Comparison of ENCODE assay signal across 18 mouse cellular contexts in the genomic region with DNA sequence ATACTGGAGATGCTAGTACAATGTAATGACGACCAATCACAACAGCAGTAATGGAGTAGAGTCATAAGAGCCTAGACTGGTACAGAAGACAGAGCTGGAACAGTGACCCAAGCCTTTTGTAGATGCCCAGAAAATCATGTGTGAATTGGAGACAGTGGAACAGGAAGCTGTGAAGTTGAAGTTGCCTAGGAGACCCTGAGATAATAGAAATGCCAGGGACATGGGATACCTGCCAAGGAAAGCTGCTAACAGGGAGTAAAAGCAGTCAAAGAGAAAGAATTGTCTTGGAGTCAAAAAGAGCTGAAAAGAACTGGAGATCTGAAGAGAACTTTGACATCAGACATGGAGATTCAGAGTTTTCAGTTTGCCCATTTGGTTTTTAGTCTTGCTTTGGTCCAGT.
DNase-seq lines count a peak whose midpoint lies in the region; ATAC-seq and TF ChIP-seq lines count a peak whose summit lies in the region.
"Had no signal": no experiment of that assay in that cellular context is flagged by ENCODE, and none has a peak within 500 bp of the region (broad histone marks: within the 10 kb centered on the region; RNA-seq: fewer than 3 reads in every experiment).

No protein-coding gene starts in this region.

- H3K4me1 ChIP-seq in forebrain, postnatal 0 days (ENCODE audit: insufficient read depth), result no peaks in the 10 kb centered on the region
- H3K4me1 ChIP-seq in forebrain, embryonic 12.5 days, result no peaks in the 10 kb centered on the region
- H3K4me1 ChIP-seq in thymus, adult 2 months (replicated peaks; ENCODE audit: control insufficient read depth, insufficient read depth, low read length), result no peaks in the 10 kb centered on the region
- H3K4me1 ChIP-seq: embryonic facial prominence, embryonic 10.5 days; heart, embryonic 15.5 days had no signal

- H3K27ac ChIP-seq in forebrain, postnatal 0 days (ENCODE audit: low read depth, low read length), result no peak overlapping the region
- no peak overlapping the region for H3K27ac ChIP-seq in forebrain, embryonic 12.5 days
- H3K27ac ChIP-seq in thymus, adult 2 months (ENCODE audit: control insufficient read depth, insufficient read depth, low read length), result no peak overlapping the region
- H3K27ac ChIP-seq: embryonic facial prominence, embryonic 10.5 days; heart, adult 2 months; heart, embryonic 15.5 days had no signal

- H3K27me3 ChIP-seq in forebrain, postnatal 0 days (ENCODE audit: insufficient read depth, low read length), result no peaks in the 10 kb centered on the region
- no peaks in the 10 kb centered on the region for H3K27me3 ChIP-seq in forebrain, embryonic 12.5 days
- no peaks in the 10 kb centered on the region for H3K27me3 ChIP-seq in thymus, adult 2 months (ENCODE audit: control insufficient read depth, insufficient read depth, low read length)
- H3K27me3 ChIP-seq: heart, embryonic 15.5 days had no signal

- no peak overlapping the region for H3K4me2 ChIP-seq in forebrain, postnatal 0 days (ENCODE audit: low read depth)
- no peak overlapping the region for H3K4me2 ChIP-seq in forebrain, embryonic 12.5 days
- H3K4me2 ChIP-seq: heart, embryonic 11.5 days; heart, embryonic 15.5 days had no signal

- TF ChIP-seq POLR2A in thymus, adult 2 months (IDR thresholded peaks at IDR 0.05; ENCODE audit: control insufficient read depth, extremely low read depth, insufficient read depth, low read length, poor library complexity), result no peak

- 50% methylated on average over 1 of the region's 1 CpGs for WGBS in forebrain, postnatal 0 days
- WGBS in forebrain, embryonic 12.5 days, result 84% methylated on average over 1 of the region's 1 CpGs
- WGBS in thymus, adult 2 months, result 78% methylated on average over 1 of the region's 1 CpGs

- no peak overlapping the region for H3K9ac ChIP-seq in forebrain, postnatal 0 days
- H3K9ac ChIP-seq in forebrain, embryonic 12.5 days, result no peak overlapping the region
- H3K9ac ChIP-seq: heart, embryonic 15.5 days had no signal

- H3K9me3 ChIP-seq in forebrain, postnatal 0 days (ENCODE audit: low read length), result no peaks in the 10 kb centered on the region
- no peaks in the 10 kb centered on the region for H3K9me3 ChIP-seq in forebrain, embryonic 12.5 days
- H3K9me3 ChIP-seq: embryonic facial prominence, embryonic 10.5 days; heart, embryonic 15.5 days had no signal

- no peak for TF ChIP-seq CTCF in forebrain, postnatal 0 days (IDR thresholded peaks at IDR 0.05; ENCODE audit: low read depth)
- TF ChIP-seq CTCF in thymus, adult 2 months (IDR thresholded peaks at IDR 0.05; ENCODE audit: borderline replicate concordance, control insufficient read depth, extremely low read depth, insufficient read depth, low read length, poor library complexity), result no peak

- no peaks in the 10 kb centered on the region for H3K36me3 ChIP-seq in forebrain, postnatal 0 days (ENCODE audit: insufficient read depth)
- H3K36me3 ChIP-seq in forebrain, embryonic 12.5 days (replicated peaks), result no peaks in the 10 kb centered on the region
- H3K36me3 ChIP-seq in thymus, adult 2 months (ENCODE audit: control insufficient read depth, insufficient read depth, low read length), result no peaks in the 10 kb centered on the region
- H3K36me3 ChIP-seq: embryonic facial prominence, embryonic 10.5 days; heart, embryonic 15.5 days had no signal

- no peak overlapping the region for H3K4me3 ChIP-seq in forebrain, postnatal 0 days (ENCODE audit: low read depth, low read length)
- no peak overlapping the region for H3K4me3 ChIP-seq in forebrain, embryonic 12.5 days (replicated peaks)
- no peak overlapping the region for H3K4me3 ChIP-seq in thymus, adult 2 months (ENCODE audit: control insufficient read depth, insufficient read depth, low read length)
- H3K4me3 ChIP-seq: embryonic facial prominence, embryonic 10.5 days; heart, adult 2 months; heart, embryonic 15.5 days had no signal

- peak; percentile 3 for DNase-seq in forebrain, postnatal 0 days
- DNase-seq in adrenal gland, adult 8-10 months, result peak; percentile 26
- peak; percentile 46 for DNase-seq in adrenal gland, postnatal 10 days
- DNase-seq in brain, adult 2 months (ENCODE audit: low read depth, low spot score), result peak; percentile 9
- DNase-seq in thymus, adult 2 months, result no peak
- no peak for DNase-seq in gastrocnemius, postnatal 25 days
- DNase-seq: cerebellum, adult 11-12 months; cerebellum, adult 9-10 months; heart, adult 2 months; heart, postnatal 14 days; kidney, adult 11 months; kidney, adult 9 months had no signal

- no peak for ATAC-seq in forebrain, postnatal 0 days
- no peak for ATAC-seq in forebrain, embryonic 12.5 days (ENCODE audit: low FRiP score)
- ATAC-seq: forebrain, embryonic 14.5 days; hindbrain, embryonic 16.5 days had no signal

Comparison
In these comparisons a context has a peak if more than half of its experiments do, and no peak if none do; other contexts are left out.
1. DNase-seq: peak in forebrain, postnatal 0 days (single experiment), adrenal gland, adult 8-10 months (single experiment), adrenal gland, postnatal 10 days (single experiment) and brain, adult 2 months (single experiment); none in thymus, adult 2 months (single experiment) and gastrocnemius, postnatal 25 days (single experiment).